ENCODE assay signal across 26 mouse cellular contexts in the genomic region with DNA sequence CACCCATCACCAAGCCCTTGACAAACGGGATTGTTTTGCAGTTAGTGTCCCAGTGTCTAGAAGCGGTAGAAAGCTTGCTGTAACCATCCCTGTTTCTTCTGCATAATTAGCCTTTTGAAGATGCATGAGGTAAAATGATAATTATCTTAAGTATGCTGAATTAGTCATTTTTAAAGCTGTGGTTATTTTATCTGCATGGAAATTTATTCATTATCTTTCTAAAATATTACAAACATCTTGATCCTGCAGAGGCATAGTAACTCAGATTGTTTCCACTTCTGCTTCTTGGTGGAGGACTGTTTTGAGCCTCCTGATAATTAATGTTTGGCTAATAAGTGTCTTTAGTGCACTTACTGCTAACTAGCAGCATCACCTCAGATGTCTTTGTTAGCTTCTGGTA.
"Had no signal": no experiment of that assay in that cellular context is flagged by ENCODE, and none has a peak within 500 bp of the region (broad histone marks: within the 10 kb centered on the region; RNA-seq: fewer than 3 reads in every experiment).

No protein-coding gene starts in this region.

- DNase-seq: gastrocnemius, adult 2 months; gastrocnemius, postnatal 10 days; gastrocnemius, postnatal 25 days; heart, adult 18-20 months; heart, postnatal 10 days; heart, postnatal 4 days; kidney, adult 11 months; kidney, adult 2 months; kidney, adult 9 months; kidney, postnatal 14 days; kidney, postnatal 36 days; left cerebral cortex, postnatal 4 days had no signal

- H3K4me3 ChIP-seq: gastrocnemius, adult 2 months; heart, embryonic 10.5 days; heart, embryonic 12.5 days; hindbrain, embryonic 10.5 days; hindbrain, embryonic 12.5 days; kidney, embryonic 15.5 days; left cerebral cortex, adult 2 months; limb, embryonic 13.5 days; limb, embryonic 15.5 days; liver, embryonic 12.5 days had no signal

- H3K4me2 ChIP-seq: heart, embryonic 12.5 days; hindbrain, embryonic 12.5 days; hindbrain, embryonic 14.5 days; kidney, embryonic 15.5 days; limb, embryonic 13.5 days; limb, embryonic 15.5 days; liver, embryonic 12.5 days had no signal

- H3K27ac ChIP-seq: gastrocnemius, adult 2 months; heart, embryonic 10.5 days; hindbrain, embryonic 10.5 days; hindbrain, embryonic 12.5 days; hindbrain, embryonic 14.5 days; kidney, embryonic 15.5 days; kidney, postnatal 0 days; left cerebral cortex, adult 2 months; limb, embryonic 13.5 days; limb, embryonic 15.5 days; liver, embryonic 12.5 days; liver, embryonic 14.5 days had no signal

- H3K9ac ChIP-seq: heart, embryonic 12.5 days; hindbrain, embryonic 12.5 days; hindbrain, embryonic 14.5 days; kidney, embryonic 15.5 days; limb, embryonic 13.5 days; limb, embryonic 15.5 days; liver, embryonic 12.5 days; liver, embryonic 14.5 days had no signal

- H3K9me3 ChIP-seq: heart, embryonic 10.5 days; heart, embryonic 12.5 days; hindbrain, embryonic 10.5 days; hindbrain, embryonic 12.5 days; kidney, embryonic 15.5 days; limb, embryonic 13.5 days; limb, embryonic 15.5 days; liver, embryonic 12.5 days had no signal

- H3K4me1 ChIP-seq: heart, embryonic 10.5 days; heart, embryonic 12.5 days; hindbrain, embryonic 10.5 days; hindbrain, embryonic 12.5 days; kidney, embryonic 15.5 days; limb, embryonic 13.5 days had no signal

- H3K27me3 ChIP-seq: heart, embryonic 12.5 days; hindbrain, embryonic 12.5 days; kidney, embryonic 15.5 days; limb, embryonic 13.5 days; limb, embryonic 15.5 days; liver, embryonic 12.5 days had no signal

- ATAC-seq: hindbrain, embryonic 16.5 days; intestine, embryonic 16.5 days; liver, embryonic 12.5 days had no signal
